Mouse (Mus musculus): Measurements from ENCODE around the gene Hps4.

GRCm38 (mm10) chr5:112349169-112349568 lies 6.3 kb downstream of the Hps4 start:
- TF ChIP-seq CTCF (IDR thresholded peaks at IDR 0.05; ENCODE audit: low read depth, low read length): no peak
- TF ChIP-seq POLR2A (IDR thresholded peaks at IDR 0.05; ENCODE audit: extremely low read depth, insufficient read depth, low read length): no peak
